Mouse (Mus musculus): ENCODE data around the gene Klhdc7a. TPM values are rescaled to one million over a fixed set of nuclear protein-coding genes. Genes with fewer than 3 reads are reported as not detected.
"Not testable (repeated sequence)": the region's sequence is repeated elsewhere in the genome, so short reads cannot be mapped to it uniquely, and the experiment has no call there.

The Klhdc7a gene
- polyA plus RNA-seq, 1 experiment from 2014 or later: 0.74 TPM

DNA sequence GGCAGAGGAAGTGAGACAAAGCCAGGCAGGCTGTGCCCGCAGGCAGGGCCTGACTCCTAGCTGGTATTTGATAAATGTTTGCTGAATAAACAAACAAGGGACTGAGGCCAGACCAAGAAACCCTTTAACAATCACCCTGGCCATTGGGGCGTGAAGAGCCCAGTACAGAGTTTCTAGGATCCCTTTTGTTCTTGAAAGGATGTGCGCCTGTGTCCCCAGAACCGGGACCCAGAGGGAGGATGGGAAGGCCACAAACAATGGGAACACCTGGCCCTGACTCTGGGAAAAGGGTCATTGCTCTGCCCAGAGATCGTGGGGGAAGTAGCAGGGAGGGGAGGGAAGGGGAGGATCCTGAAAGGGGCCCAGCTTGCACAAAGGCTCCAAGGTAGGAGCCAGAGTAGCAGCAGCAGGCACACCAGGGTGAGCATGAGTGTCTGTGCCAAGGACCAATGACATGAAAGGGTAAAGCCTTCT, 9.5 kb upstream of the Klhdc7a start:
- H3K9me3 ChIP-seq: no peaks in the 10 kb centered on the region
- H3K4me3 ChIP-seq: no peak overlapping the region
- H3K4me1 ChIP-seq: peaks cover 8% of the 10 kb centered on the region
- H3K27ac ChIP-seq: no peak overlapping the region
- no peak for ATAC-seq (replicated peaks)
- no peak overlapping the region for H3K4me2 ChIP-seq
- WGBS: 9% methylated on average over 5 of the region's 5 CpGs
- no peak overlapping the region for H3K9ac ChIP-seq
- H3K36me3 ChIP-seq (replicated peaks): no peaks in the 10 kb centered on the region
- no peaks in the 10 kb centered on the region for H3K27me3 ChIP-seq (replicated peaks)

DNA sequence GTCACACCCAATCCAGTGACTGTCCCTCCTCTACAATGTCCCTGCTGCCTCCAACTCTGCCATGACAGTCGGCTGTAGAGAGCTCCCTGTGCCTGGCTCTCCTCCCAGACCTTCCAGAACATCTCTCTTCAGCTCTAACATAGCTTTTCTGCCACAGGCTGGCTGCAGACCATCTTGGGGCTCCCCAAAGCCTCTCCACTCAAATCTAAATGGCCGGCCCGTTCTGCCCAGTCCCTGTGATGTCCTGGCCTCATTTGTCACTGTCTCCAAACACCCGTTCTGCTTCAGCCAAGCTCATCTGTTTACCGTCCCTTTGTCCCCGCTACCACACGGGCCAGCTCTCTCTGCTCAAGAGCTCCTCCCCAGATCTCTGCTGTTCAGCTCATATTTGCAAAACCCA, 6.7 kb upstream of the Klhdc7a start:
- H3K27me3 ChIP-seq (replicated peaks): no peaks in the 10 kb centered on the region
- no peak for ATAC-seq (replicated peaks)
- H3K9ac ChIP-seq: no peak overlapping the region
- H3K4me2 ChIP-seq: no peak overlapping the region
- peaks cover 6% of the 10 kb centered on the region for H3K4me1 ChIP-seq
- H3K27ac ChIP-seq: no peak overlapping the region
- WGBS: 56% methylated on average over 7 of the region's 7 CpGs
- H3K36me3 ChIP-seq (replicated peaks): no peaks in the 10 kb centered on the region
- H3K4me3 ChIP-seq: no peak overlapping the region
- no peaks in the 10 kb centered on the region for H3K9me3 ChIP-seq

DNA sequence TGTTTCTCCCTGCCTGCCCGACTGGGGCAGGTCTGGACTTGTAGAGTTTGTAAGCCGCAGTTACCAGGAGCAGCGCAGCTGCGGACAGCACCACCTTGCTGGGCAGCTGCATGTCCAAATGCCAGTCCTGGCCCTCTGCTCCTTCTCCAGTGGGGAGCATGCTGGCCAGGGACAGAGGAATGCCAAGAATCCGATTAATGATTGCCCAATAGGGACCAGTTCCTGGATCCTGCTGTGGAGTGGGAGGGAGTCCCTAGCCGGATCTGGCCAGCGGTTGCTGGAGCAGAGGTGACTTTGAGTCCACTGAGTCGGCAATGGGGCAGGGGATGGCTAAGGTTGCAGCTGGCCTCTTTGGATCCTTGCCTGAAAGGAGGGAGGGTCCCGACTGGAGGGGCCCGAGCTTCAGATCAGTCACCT, 343 bp downstream of the Klhdc7a start:
- Histone ChIP-seq H3K27me3 (replicated peaks) (0 out of 2 replicates have a peak, but pooled peaks cover 4% of the 10 kb centered on the region), H3K4me3 (no peak overlapping the region), H3K27ac (no peak overlapping the region), H3K9me3 (no peaks in the 10 kb centered on the region), H3K9ac (no peak overlapping the region; the same call in 1 of the 2 replicates), H3K36me3 (replicated peaks) (no peaks in the 10 kb centered on the region), H3K4me1 (0 out of 2 replicates have a peak, but pooled peaks cover 4% of the 10 kb centered on the region), H3K4me2 (no peak overlapping the region)
- ATAC-seq (replicated peaks): no peak
- 21% methylated on average over 10 of the region's 10 CpGs for WGBS

DNA sequence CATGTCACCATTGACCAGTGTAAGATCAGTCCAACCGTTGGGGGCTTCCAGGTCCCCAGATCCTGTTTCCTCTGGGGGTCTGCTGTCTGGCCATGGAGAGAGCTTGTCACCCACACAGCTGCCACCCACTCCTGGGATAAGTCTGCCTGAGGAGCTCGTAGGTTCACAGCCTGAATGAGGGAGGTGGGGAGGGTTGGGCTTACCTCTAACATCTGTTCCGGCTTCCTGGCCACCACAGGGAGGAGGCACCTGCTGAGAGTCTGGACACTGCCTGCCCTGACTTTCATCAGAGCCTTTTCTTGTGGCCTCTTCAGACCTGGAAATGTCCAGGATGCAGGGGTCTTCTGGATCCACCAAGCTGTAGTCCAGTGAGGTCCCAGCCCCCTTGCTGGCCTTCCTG, 845 bp downstream of the Klhdc7a start:
- Histone ChIP-seq H3K27me3 (replicated peaks) (0 out of 2 replicates have a peak, but pooled peaks cover 4% of the 10 kb centered on the region), H3K4me2 (no peak overlapping the region), H3K4me1 (0 out of 2 replicates have a peak, but pooled peaks cover 4% of the 10 kb centered on the region), H3K4me3 (no peak overlapping the region), H3K36me3 (replicated peaks) (no peaks in the 10 kb centered on the region), H3K9ac (no peak overlapping the region; the same call in 1 of the 2 replicates), H3K9me3 (no peaks in the 10 kb centered on the region), H3K27ac (no peak overlapping the region)
- 44% methylated on average over 3 of the region's 3 CpGs for WGBS
- no peak for ATAC-seq (replicated peaks)

DNA sequence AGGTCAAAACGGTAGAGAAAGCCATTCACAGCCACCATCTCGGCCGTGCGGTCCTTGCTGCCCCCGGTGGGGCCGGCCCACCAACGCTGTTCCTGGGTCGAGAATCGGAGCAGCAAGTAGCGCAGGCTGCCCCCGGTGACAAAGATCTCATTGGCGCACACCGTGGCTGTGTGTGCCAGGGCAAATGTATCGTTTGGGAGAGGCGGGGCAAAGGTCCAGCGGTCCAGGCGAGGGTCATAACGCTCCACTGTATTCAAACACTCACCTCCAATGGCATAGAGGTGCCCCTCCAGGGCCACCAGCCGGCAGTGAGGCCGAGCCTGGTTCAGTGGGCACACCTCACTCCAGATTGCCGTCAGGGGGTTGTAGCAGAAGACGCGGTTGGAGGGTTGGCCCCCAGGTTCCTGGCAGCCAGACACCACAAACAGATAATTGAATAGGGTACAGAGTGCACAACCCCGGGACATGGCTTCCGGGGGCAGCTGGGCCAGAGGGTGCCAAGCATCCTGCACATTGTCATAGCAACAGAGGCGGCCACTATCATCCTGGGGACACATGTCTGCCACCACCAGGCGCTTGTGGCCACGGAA, 2.1 kb downstream of the Klhdc7a start:
- 91% methylated on average over 28 of the region's 28 CpGs for WGBS
- H3K4me3 ChIP-seq: no peak overlapping the region
- 0 out of 2 replicates have a peak, but pooled peaks cover 4% of the 10 kb centered on the region for H3K4me1 ChIP-seq
- no peaks in the 10 kb centered on the region for H3K9me3 ChIP-seq
- H3K27me3 ChIP-seq (replicated peaks): 0 out of 2 replicates have a peak, but pooled peaks cover 4% of the 10 kb centered on the region
- no peak overlapping the region for H3K9ac ChIP-seq
- ATAC-seq (replicated peaks): no peak
- no peaks in the 10 kb centered on the region for H3K36me3 ChIP-seq (replicated peaks)
- H3K4me2 ChIP-seq: no peak overlapping the region
- no peak overlapping the region for H3K27ac ChIP-seq

DNA sequence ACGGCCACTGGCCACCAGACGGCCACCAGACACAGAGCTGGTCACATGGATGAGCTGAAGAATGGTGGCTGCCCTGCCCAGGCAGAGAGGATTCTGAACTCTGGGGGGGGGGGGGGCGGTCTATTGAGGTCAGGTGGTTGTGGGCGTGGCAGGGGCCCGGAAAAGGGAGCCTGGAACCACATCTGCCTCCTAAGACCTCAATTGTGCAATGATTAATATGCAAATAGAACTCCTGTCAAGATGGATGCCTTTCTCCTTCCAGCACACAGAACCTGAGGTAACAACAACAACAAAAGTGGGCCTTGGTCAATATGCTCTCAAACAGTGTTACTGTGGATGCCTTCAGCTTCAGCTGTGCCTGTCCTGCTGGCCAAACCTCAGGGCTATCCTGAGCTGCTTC, 3.4 kb downstream of the Klhdc7a start:
- H3K9me3 ChIP-seq: no peaks in the 10 kb centered on the region
- H3K4me2 ChIP-seq: no peak overlapping the region
- 78% methylated on average over 5 of the region's 5 CpGs for WGBS
- H3K36me3 ChIP-seq (replicated peaks): no peaks in the 10 kb centered on the region
- ATAC-seq (replicated peaks): no peak
- no peak overlapping the region for H3K4me3 ChIP-seq
- H3K27me3 ChIP-seq (replicated peaks): 0 out of 2 replicates have a peak, but pooled peaks cover 4% of the 10 kb centered on the region
- no peak overlapping the region for H3K9ac ChIP-seq
- no peak overlapping the region for H3K27ac ChIP-seq
- peaks cover 9% of the 10 kb centered on the region; the same call in 1 of the 2 replicates for H3K4me1 ChIP-seq

DNA sequence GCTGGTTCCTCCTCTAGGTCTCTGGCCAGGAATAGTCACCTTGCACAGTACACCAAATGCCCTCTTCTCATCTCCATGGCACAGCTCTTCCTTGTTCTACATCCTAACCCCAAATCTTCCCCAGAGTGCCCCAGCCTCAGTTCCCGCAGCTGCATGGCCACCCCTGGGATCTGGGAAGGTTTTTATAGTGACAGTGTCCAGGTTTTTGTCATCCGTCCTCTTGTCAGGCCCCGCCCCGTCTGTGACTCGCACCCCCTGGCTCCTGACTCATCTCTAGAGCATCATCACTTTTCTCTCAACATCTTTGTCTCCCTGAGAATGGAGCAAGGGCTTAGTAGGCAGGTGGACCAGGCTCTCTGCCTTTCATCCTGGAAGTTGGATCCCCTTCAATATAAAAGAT, 3.9 kb downstream of the Klhdc7a start:
- ATAC-seq (replicated peaks): no peak
- H3K9me3 ChIP-seq: no peaks in the 10 kb centered on the region
- H3K4me1 ChIP-seq: peaks cover 9% of the 10 kb centered on the region; the same call in 1 of the 2 replicates
- H3K27me3 ChIP-seq (replicated peaks): 0 out of 2 replicates have a peak, but pooled peaks cover 4% of the 10 kb centered on the region
- H3K4me2 ChIP-seq: no peak overlapping the region
- H3K9ac ChIP-seq: no peak overlapping the region
- no peak overlapping the region for H3K27ac ChIP-seq
- H3K36me3 ChIP-seq (replicated peaks): no peaks in the 10 kb centered on the region
- 97% methylated on average over 5 of the region's 5 CpGs for WGBS
- no peak overlapping the region for H3K4me3 ChIP-seq

DNA sequence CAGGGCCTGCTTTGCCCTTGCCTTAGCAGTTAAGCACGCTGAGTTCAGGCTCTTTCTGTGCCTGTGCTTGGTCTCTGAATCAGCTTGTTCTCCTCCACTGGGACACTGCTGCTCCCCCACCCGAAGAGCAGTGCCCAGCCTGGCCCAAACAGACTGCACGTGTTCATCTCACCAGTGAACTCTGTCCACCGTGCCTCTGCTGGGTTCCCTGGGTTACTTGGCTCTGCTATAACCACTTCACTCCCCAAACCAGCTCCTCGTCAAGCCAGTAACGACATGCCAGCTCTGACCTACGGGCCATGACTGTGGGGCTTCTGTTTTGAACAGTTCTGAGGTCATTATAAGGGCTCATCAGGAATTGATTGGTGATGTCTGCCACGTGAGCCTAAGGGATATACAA, 4.8 kb downstream of the Klhdc7a start:
- Histone ChIP-seq H3K9ac (no peak overlapping the region), H3K27ac (no peak overlapping the region), H3K4me3 (no peak overlapping the region), H3K9me3 (no peaks in the 10 kb centered on the region), H3K4me2 (no peak overlapping the region), H3K4me1 (peaks cover 9% of the 10 kb centered on the region; the same call in 1 of the 2 replicates), H3K27me3 (replicated peaks) (0 out of 2 replicates have a peak, but pooled peaks cover 4% of the 10 kb centered on the region), H3K36me3 (replicated peaks) (no peaks in the 10 kb centered on the region)
- WGBS: 64% methylated on average over 8 of the region's 8 CpGs
- ATAC-seq (replicated peaks): no peak

DNA sequence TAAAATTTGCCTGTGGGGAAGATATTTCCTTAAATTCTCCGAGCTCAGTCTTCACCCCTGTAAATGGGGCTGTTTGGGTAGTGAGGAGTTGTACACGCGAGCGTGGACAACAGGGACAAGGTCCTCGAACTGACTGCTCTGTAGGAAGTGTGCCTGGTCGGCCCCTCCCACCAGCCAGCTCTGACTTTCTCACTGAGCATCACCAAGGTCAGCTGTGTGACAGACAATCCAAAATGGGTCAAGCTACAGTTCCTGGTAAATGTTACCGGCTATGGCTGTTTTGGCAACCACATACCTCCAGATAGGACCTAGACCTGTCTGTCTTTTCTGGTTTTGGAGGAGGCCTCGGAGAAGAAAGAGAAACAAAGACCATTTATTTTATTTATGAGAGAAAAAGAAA, 6.0 kb downstream of the Klhdc7a start:
- Histone ChIP-seq H3K36me3 (replicated peaks) (no peaks in the 10 kb centered on the region), H3K27ac (no peak overlapping the region), H3K4me2 (no peak overlapping the region), H3K9me3 (no peaks in the 10 kb centered on the region), H3K4me1 (peaks cover 5% of the 10 kb centered on the region; the same call in 1 of the 2 replicates), H3K27me3 (replicated peaks) (no peaks in the 10 kb centered on the region), H3K9ac (no peak overlapping the region), H3K4me3 (no peak overlapping the region)
- WGBS: 87% methylated on average over 8 of the region's 8 CpGs
- ATAC-seq (replicated peaks): no peak

DNA sequence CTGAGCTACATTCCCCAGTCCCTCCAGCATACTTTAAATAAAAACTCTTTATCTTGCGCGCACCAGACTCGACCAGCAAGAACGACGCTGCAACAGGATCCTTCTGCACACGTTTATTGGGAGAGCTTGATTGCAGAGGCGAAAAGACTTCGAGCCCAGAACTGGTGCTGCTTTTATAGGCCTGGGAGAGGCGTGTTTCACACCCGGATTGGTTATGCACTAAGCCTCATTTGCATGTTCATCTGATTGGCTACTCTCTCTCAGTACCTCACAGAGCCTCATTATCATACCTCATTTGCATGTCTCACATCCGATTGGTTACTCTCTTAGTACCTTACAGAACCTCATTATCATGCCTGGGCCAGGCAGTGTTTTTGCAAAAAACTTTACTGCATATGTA, 6.5 kb downstream of the Klhdc7a start:
- H3K27me3 ChIP-seq (replicated peaks); H3K9me3 ChIP-seq; H3K4me1 ChIP-seq; H3K4me3 ChIP-seq; H3K4me2 ChIP-seq; H3K27ac ChIP-seq; H3K36me3 ChIP-seq (replicated peaks); ATAC-seq (replicated peaks); H3K9ac ChIP-seq: not testable (repeated sequence)
- WGBS: 94% methylated on average over 11 of the region's 11 CpGs

DNA sequence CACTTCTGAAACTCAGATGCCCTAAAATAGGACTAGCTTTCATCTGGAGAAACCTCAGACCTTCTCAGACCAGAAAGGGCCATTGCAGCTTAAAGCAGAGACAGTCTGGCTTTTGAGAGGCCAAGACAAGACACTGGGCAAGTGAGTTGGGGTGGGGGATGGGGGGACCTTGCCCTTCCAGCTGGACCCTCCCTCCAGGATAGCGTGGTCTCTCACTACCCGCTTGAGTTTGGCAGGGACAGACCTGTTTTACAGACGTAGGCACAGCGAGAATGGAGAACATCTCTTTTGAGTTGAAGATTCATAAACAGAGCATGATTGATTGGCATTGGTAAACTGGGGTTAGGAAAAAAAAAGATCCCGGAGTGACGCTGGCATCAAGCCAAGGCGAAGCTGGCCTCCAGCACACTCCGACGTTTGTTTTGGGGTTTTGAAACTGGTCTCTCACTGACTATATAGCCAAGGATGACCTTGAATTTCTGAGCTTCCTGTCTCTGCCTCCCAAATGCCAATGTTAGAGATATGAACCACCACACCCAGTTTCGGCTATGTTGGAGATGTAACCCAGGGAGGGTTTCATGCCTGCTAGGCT, 7.0 kb downstream of the Klhdc7a start:
- no peaks in the 10 kb centered on the region for H3K9me3 ChIP-seq
- no peak for ATAC-seq (replicated peaks)

DNA sequence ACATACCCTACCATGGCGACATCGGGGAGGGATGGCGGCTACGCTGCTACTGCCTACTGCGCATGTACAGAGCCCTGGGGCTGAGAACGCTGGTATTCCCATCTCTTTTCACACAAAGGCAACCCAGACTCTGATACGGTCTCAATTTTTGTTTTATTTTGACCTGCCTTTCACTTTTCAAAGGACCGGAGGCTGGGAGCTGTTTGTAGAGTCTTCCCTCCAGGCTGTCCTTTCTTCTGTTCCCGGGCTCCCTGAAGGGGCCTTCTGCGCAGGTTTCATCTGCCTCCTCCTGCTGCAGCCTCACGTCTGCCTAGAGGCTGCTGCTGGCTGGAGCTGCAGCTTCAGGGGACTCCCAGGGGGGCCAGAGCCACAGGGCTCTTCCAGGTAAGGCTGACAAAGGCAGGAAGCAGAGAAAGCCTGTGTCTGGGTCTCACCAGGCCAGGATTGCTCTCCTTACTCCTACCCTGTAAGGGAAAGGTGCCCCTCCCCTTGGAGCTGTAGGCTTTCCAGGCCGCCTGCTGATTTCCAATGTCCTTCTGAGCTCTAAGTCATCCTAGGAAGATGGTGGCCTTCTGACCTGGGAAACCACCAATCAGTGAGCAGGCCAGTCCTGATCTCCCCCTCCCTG, 7.6 kb downstream of the Klhdc7a start:
- Histone ChIP-seq H3K27ac (peak overlapping the region; percentile 39), H3K27me3 (replicated peaks) (no peaks in the 10 kb centered on the region), H3K4me1 (peaks cover 5% of the 10 kb centered on the region; the same call in 1 of the 2 replicates), H3K9me3 (no peaks in the 10 kb centered on the region), H3K36me3 (replicated peaks) (no peaks in the 10 kb centered on the region), H3K4me3 (no peak overlapping the region), H3K4me2 (no peak overlapping the region), H3K9ac (no peak overlapping the region)
- 56% methylated on average over 12 of the region's 12 CpGs for WGBS
- ATAC-seq (replicated peaks): peak; percentile 67

More for the DNA sequence above, 7.0 kb downstream of the Klhdc7a start:
- WGBS: 87% methylated on average over 10 of the region's 10 CpGs
- Histone ChIP-seq H3K4me2 (no peak overlapping the region), H3K36me3 (replicated peaks) (no peaks in the 10 kb centered on the region), H3K27me3 (replicated peaks) (no peaks in the 10 kb centered on the region), H3K9ac (no peak overlapping the region), H3K4me1 (peaks cover 5% of the 10 kb centered on the region; the same call in 1 of the 2 replicates), H3K4me3 (no peak overlapping the region), H3K27ac (0 out of 2 replicates have a peak overlapping the region, but pooled peaks have one; percentile 39)

All from midbrain, embryonic 15.5 days (tissue).